Mouse (Mus musculus): ENCODE measurements around the gene Fam32a. TPM values are rescaled to one million over a fixed set of nuclear protein-coding genes. Genes with fewer than 3 reads are reported as not detected.

Gene Fam32a
- polyA plus RNA-seq, 1 experiment = 69.6 TPM

GRCm38 (mm10) chr8:72210222-72210621 lies 9.3 kb upstream of the Fam32a start:
- TF ChIP-seq POLR2A (IDR thresholded peaks at IDR 0.05; ENCODE audit: extremely low read depth, insufficient read depth, low read length) (no peak), CTCF (IDR thresholded peaks at IDR 0.05; ENCODE audit: extremely low read depth, insufficient read depth, low read length) (no peak)
- Histone ChIP-seq H3K4me3 (ENCODE audit: insufficient read depth, low read length) (no peak overlapping the region), H3K27ac (ENCODE audit: insufficient read depth, low read length) (no peak overlapping the region), H3K4me1 (ENCODE audit: control insufficient read depth, insufficient read depth, low read length) (no peaks in the 10 kb centered on the region)

- TF ChIP-seq POLR2A (IDR thresholded peaks at IDR 0.05; ENCODE audit: extremely low read depth, insufficient read depth, low read length) = no peak
- TF ChIP-seq CTCF (IDR thresholded peaks at IDR 0.05; ENCODE audit: extremely low read depth, insufficient read depth, low read length) = no peak
These were observed 8.8 kb upstream of the Fam32a start for GRCm38 (mm10) chr8:72210710-72211109.

GRCm38 (mm10) chr8:72211846-72212245 lies 7.7 kb upstream of the Fam32a start:
- H3K4me1 ChIP-seq (ENCODE audit: control insufficient read depth, insufficient read depth, low read length) = no peaks in the 10 kb centered on the region
- no peak for TF ChIP-seq POLR2A (IDR thresholded peaks at IDR 0.05; ENCODE audit: extremely low read depth, insufficient read depth, low read length)
- TF ChIP-seq CTCF (IDR thresholded peaks at IDR 0.05; ENCODE audit: extremely low read depth, insufficient read depth, low read length) = no peak
- no peak overlapping the region for H3K4me3 ChIP-seq (ENCODE audit: insufficient read depth, low read length)
- H3K27ac ChIP-seq (ENCODE audit: insufficient read depth, low read length) = no peak overlapping the region

More at GRCm38 (mm10) chr8:72210710-72211109, 8.8 kb upstream of the Fam32a start:
- H3K4me3 ChIP-seq (ENCODE audit: insufficient read depth, low read length) = no peak overlapping the region
- H3K27ac ChIP-seq (ENCODE audit: insufficient read depth, low read length) = no peak overlapping the region
- no peaks in the 10 kb centered on the region for H3K4me1 ChIP-seq (ENCODE audit: control insufficient read depth, insufficient read depth, low read length)

- TF ChIP-seq POLR2A (IDR thresholded peaks at IDR 0.05; ENCODE audit: extremely low read depth, insufficient read depth, low read length) (no peak), CTCF (IDR thresholded peaks at IDR 0.05; ENCODE audit: extremely low read depth, insufficient read depth, low read length) (no peak)
- no peak within 1 kb of the TSS for H3K4me3 ChIP-seq (ENCODE audit: insufficient read depth, low read length)
- no peak within 1 kb of the TSS for H3K27ac ChIP-seq (ENCODE audit: insufficient read depth, low read length)
- H3K4me1 ChIP-seq (ENCODE audit: control insufficient read depth, insufficient read depth, low read length) = no peaks in the 10 kb centered on the region
These were observed 6.8 kb upstream of the Fam32a start, which contains the start of gene Cib3 for GRCm38 (mm10) chr8:72212751-72213150. Gene Cib3 (minus strand): TSS chr8:72212837.

- Histone ChIP-seq H3K4me3 (ENCODE audit: insufficient read depth, low read length) (no peak within 1 kb of the TSS), H3K27ac (ENCODE audit: insufficient read depth, low read length) (no peak within 1 kb of the TSS), H3K4me1 (ENCODE audit: control insufficient read depth, insufficient read depth, low read length) (no peaks in the 10 kb centered on the region)
- TF ChIP-seq POLR2A (IDR thresholded peaks at IDR 0.05; ENCODE audit: extremely low read depth, insufficient read depth, low read length) (no peak), CTCF (IDR thresholded peaks at IDR 0.05; ENCODE audit: extremely low read depth, insufficient read depth, low read length) (no peak)
These were observed 6.0 kb upstream of the Fam32a start, which contains the start of gene Gm11034 for GRCm38 (mm10) chr8:72213536-72213935. Gene Gm11034 (minus strand): TSS chr8:72213636.

GRCm38 (mm10) chr8:72215060-72215459 lies 4.5 kb upstream of the Fam32a start:
- no peak overlapping the region for H3K4me3 ChIP-seq (ENCODE audit: insufficient read depth, low read length)
- TF ChIP-seq CTCF (IDR thresholded peaks at IDR 0.05; ENCODE audit: extremely low read depth, insufficient read depth, low read length) (no peak), POLR2A (IDR thresholded peaks at IDR 0.05; ENCODE audit: extremely low read depth, insufficient read depth, low read length) (no peak)
- H3K27ac ChIP-seq (ENCODE audit: insufficient read depth, low read length) = no peak overlapping the region
- H3K4me1 ChIP-seq (ENCODE audit: control insufficient read depth, insufficient read depth, low read length) = peaks cover under 1% of the 10 kb centered on the region; the same call in 1 of the 2 replicates

GRCm38 (mm10) chr8:72215871-72216270 lies 3.7 kb upstream of the Fam32a start:
- TF ChIP-seq POLR2A (IDR thresholded peaks at IDR 0.05; ENCODE audit: extremely low read depth, insufficient read depth, low read length) (no peak), CTCF (IDR thresholded peaks at IDR 0.05; ENCODE audit: extremely low read depth, insufficient read depth, low read length) (no peak)
- peaks cover 7% of the 10 kb centered on the region for H3K4me1 ChIP-seq (ENCODE audit: control insufficient read depth, insufficient read depth, low read length)
- no peak overlapping the region for H3K4me3 ChIP-seq (ENCODE audit: insufficient read depth, low read length)
- no peak overlapping the region for H3K27ac ChIP-seq (ENCODE audit: insufficient read depth, low read length)

- TF ChIP-seq CTCF (IDR thresholded peaks at IDR 0.05; ENCODE audit: extremely low read depth, insufficient read depth, low read length) (no peak), POLR2A (IDR thresholded peaks at IDR 0.05; ENCODE audit: extremely low read depth, insufficient read depth, low read length) (no peak)
- Histone ChIP-seq H3K4me1 (ENCODE audit: control insufficient read depth, insufficient read depth, low read length) (peaks cover 7% of the 10 kb centered on the region), H3K4me3 (ENCODE audit: insufficient read depth, low read length) (peak overlapping the region; percentile 89; the same call in 1 of the 2 replicates), H3K27ac (ENCODE audit: insufficient read depth, low read length) (no peak overlapping the region)
These were observed 569 bp upstream of the Fam32a start for GRCm38 (mm10) chr8:72218781-72219540.

GRCm38 (mm10) chr8:72220758-72221157 lies 1.2 kb downstream of the Fam32a start:
- H3K4me1 ChIP-seq (ENCODE audit: control insufficient read depth, insufficient read depth, low read length) = peaks cover 7% of the 10 kb centered on the region
- H3K4me3 ChIP-seq (ENCODE audit: insufficient read depth, low read length) = peak overlapping the region; percentile 89; the same call in 1 of the 2 replicates
- TF ChIP-seq POLR2A (IDR thresholded peaks at IDR 0.05; ENCODE audit: extremely low read depth, insufficient read depth, low read length) (no peak), CTCF (IDR thresholded peaks at IDR 0.05; ENCODE audit: extremely low read depth, insufficient read depth, low read length) (no peak)
- no peak overlapping the region for H3K27ac ChIP-seq (ENCODE audit: insufficient read depth, low read length)

- TF ChIP-seq POLR2A (IDR thresholded peaks at IDR 0.05; ENCODE audit: extremely low read depth, insufficient read depth, low read length) = no peak
- no peak for TF ChIP-seq CTCF (IDR thresholded peaks at IDR 0.05; ENCODE audit: extremely low read depth, insufficient read depth, low read length)
- Histone ChIP-seq H3K4me1 (ENCODE audit: control insufficient read depth, insufficient read depth, low read length) (peaks cover 7% of the 10 kb centered on the region), H3K4me3 (ENCODE audit: insufficient read depth, low read length) (no peak overlapping the region), H3K27ac (ENCODE audit: insufficient read depth, low read length) (no peak overlapping the region)
These were observed 3.1 kb downstream of the Fam32a start for GRCm38 (mm10) chr8:72222656-72223055.
